Mouse (Mus musculus) heart, embryonic 14.5 days (tissue): ENCODE data around the gene Scn5a. TPM values are rescaled to one million over a fixed set of nuclear protein-coding genes. Genes with fewer than 3 reads are reported as not detected.
A peak's percentile ranks its signal among the peaks of the same experiment; 100 is the strongest.

ENCODE experiments used
- ATAC-seq: fragments of 200-750 bp; cut with Nextera tagmentation; 2 replicates; pipeline ENCODE4 v1.8.0; 2017; ENCODE audit warnings: low read depth, moderate TSS enrichment; ENCODE audit not compliant: insufficient number of reproducible peaks, insufficient read depth, low FRiP score
- H3K27ac ChIP-seq, 2 experiments: fragments of 200-500 bp in 1 of 2; fragments of 300-500 bp in 1 of 2; sonication (generic) in 1 of 2; replicated peaks in 1 of 2; 2 replicates each; pipeline ENCODE4 v1.5.1; 2012 to 2014; ENCODE audit warnings: low read depth in 2 of 2, low read length in 2 of 2, control low read depth in 1 of 2, mild to moderate bottlenecking in 1 of 2, mixed read lengths in 1 of 2; ENCODE audit not compliant: control insufficient read depth in 1 of 2, insufficient read depth in 1 of 2
- H3K27me3 ChIP-seq: fragments of 300-500 bp; sonication (generic); 2 replicates; pipeline ENCODE4 v1.6.1; 2014; ENCODE audit warnings: mild to moderate bottlenecking, low read length, control low read depth; ENCODE audit not compliant: control insufficient read depth, insufficient read depth
- H3K36me3 ChIP-seq: fragments of 300-500 bp; sonication (generic); 2 replicates; pipeline ENCODE4 v1.6.1; 2014; ENCODE audit warnings: mild to moderate bottlenecking, control low read depth, low read length, mixed read lengths; ENCODE audit not compliant: control insufficient read depth, insufficient read depth
- H3K4me1 ChIP-seq, 2 experiments: fragments of 200-500 bp in 1 of 2; fragments of 300-500 bp in 1 of 2; sonication (generic) in 1 of 2; 2 replicates each; pipeline ENCODE4 v1.6.1; 2012 to 2014; ENCODE audit warnings: low read length in 2 of 2, control low read depth in 1 of 2, mixed read lengths in 1 of 2; ENCODE audit not compliant: control insufficient read depth in 2 of 2, insufficient read depth in 2 of 2
- H3K4me2 ChIP-seq: fragments of 300-500 bp; sonication (generic); 2 replicates; pipeline ENCODE4 v1.6.1; 2014; ENCODE audit warnings: mild to moderate bottlenecking, low read length
- H3K4me3 ChIP-seq, 2 experiments: fragments of 200-500 bp in 1 of 2; fragments of 300-500 bp in 1 of 2; sonication (generic) in 1 of 2; 2 replicates each; pipeline ENCODE4 v1.5.1; 2012 to 2014; ENCODE audit warnings: low read length in 2 of 2, mild to moderate bottlenecking in 2 of 2, control low read depth in 1 of 2, low read depth in 1 of 2, moderate library complexity in 1 of 2; ENCODE audit not compliant: control insufficient read depth in 1 of 2, insufficient read depth in 1 of 2
- H3K9ac ChIP-seq: fragments of 300-500 bp; sonication (generic); 2 replicates; pipeline ENCODE4 v1.6.1; 2014; ENCODE audit warnings: mild to moderate bottlenecking, low read length
- H3K9me3 ChIP-seq: fragments of 300-500 bp; sonication (generic); 2 replicates; pipeline ENCODE4 v1.6.1; 2016; ENCODE audit warnings: low read length, control low read depth; ENCODE audit not compliant: control insufficient read depth
- WGBS: fragments of 180-500 bp; shearing (Covaris S2); extraction: QIAGEN DNeasy Blood & Tissue Kit; methylation state at CpG from one replicate; pipeline ENCODE4 v1.1.7; 2014; 5-methylcytosine and 5-hydroxymethylcytosine counted together
- polyA plus RNA-seq: library from polyadenylated mRNA; unstranded; fragments of >200 nt; fragmentation: Nextera tagmentation; extraction: Ambion mirVana; gene quantifications from 2 replicates; pipeline ENCODE4 v1.2.1, GENCODE M21; 2014

Gene Scn5a
- polyA plus RNA-seq, 1 experiment from 2014 or later: 10.0 TPM

GRCm38 (mm10) chr9:119547528-119547927 lies 31.3 kb downstream of the Scn5a start:
- H3K27ac ChIP-seq: no peak overlapping the region
- H3K27me3 ChIP-seq: no peaks in the 10 kb centered on the region
- H3K4me1 ChIP-seq: no peaks in the 10 kb centered on the region
- H3K9ac ChIP-seq: no peak overlapping the region
- H3K36me3 ChIP-seq: peaks cover 59% of the 10 kb centered on the region
- no peak overlapping the region for H3K4me2 ChIP-seq
- ATAC-seq: no peak
- WGBS: 68% methylated on average over 12 of the region's 12 CpGs
- H3K4me3 ChIP-seq: no peak overlapping the region
- H3K9me3 ChIP-seq: no peaks in the 10 kb centered on the region

- Histone ChIP-seq H3K4me2 (no peak overlapping the region), H3K4me3 (no peak overlapping the region), H3K4me1 (no peaks in the 10 kb centered on the region), H3K9me3 (no peaks in the 10 kb centered on the region), H3K9ac (no peak overlapping the region), H3K36me3 (peaks cover 59% of the 10 kb centered on the region), H3K27me3 (no peaks in the 10 kb centered on the region), H3K27ac (no peak overlapping the region)
- WGBS: 84% methylated on average over 8 of the region's 8 CpGs
- no peak for ATAC-seq
Observed at GRCm38 (mm10) chr9:119547128-119547527, 31.7 kb downstream of the Scn5a start.

- peaks cover 52% of the 10 kb centered on the region for H3K36me3 ChIP-seq
- H3K27ac ChIP-seq: no peak overlapping the region
- no peak overlapping the region for H3K4me2 ChIP-seq
- no peak overlapping the region for H3K4me3 ChIP-seq
- WGBS: 87% methylated on average over 9 of the region's 9 CpGs
- H3K4me1 ChIP-seq: 0 out of 4 replicates have a peak, but pooled peaks cover 2 to 4% of the 10 kb centered on the region in 2 experiments
- H3K9me3 ChIP-seq: no peaks in the 10 kb centered on the region
- ATAC-seq: no peak
- no peak overlapping the region for H3K9ac ChIP-seq
- H3K27me3 ChIP-seq: no peaks in the 10 kb centered on the region
Observed at GRCm38 (mm10) chr9:119540726-119541125, 38.1 kb downstream of the Scn5a start.

- 60% methylated on average over 4 of the region's 4 CpGs for WGBS
- H3K27me3 ChIP-seq: peaks cover 3% of the 10 kb centered on the region; the same call in 1 of the 2 replicates
- no peak overlapping the region for H3K4me3 ChIP-seq
- H3K36me3 ChIP-seq: peaks cover 49% of the 10 kb centered on the region
- peaks cover 2 to 8% of the 10 kb centered on the region in 2 experiments; a peak in 1 of 4 replicates for H3K4me1 ChIP-seq
- no peaks in the 10 kb centered on the region for H3K9me3 ChIP-seq
- H3K9ac ChIP-seq: no peak overlapping the region
- H3K4me2 ChIP-seq: no peak overlapping the region
- no peak for ATAC-seq
- no peak overlapping the region for H3K27ac ChIP-seq
Observed at GRCm38 (mm10) chr9:119537823-119538222, 41.0 kb downstream of the Scn5a start.

GRCm38 (mm10) chr9:119531684-119532417 lies 47.0 kb downstream of the Scn5a start:
- no peak overlapping the region for H3K4me2 ChIP-seq
- peaks cover 7% of the 10 kb centered on the region; the same call in 1 of the 2 replicates for H3K27me3 ChIP-seq
- H3K36me3 ChIP-seq: peaks cover 34% of the 10 kb centered on the region

GRCm38 (mm10) chr9:119524511-119524910 lies 54.3 kb downstream of the Scn5a start:
- H3K36me3 ChIP-seq: peaks cover 31% of the 10 kb centered on the region
- no peak for ATAC-seq
- WGBS: 89% methylated on average over 6 of the region's 6 CpGs

More at GRCm38 (mm10) chr9:119531684-119532417, 47.0 kb downstream of the Scn5a start:
- Histone ChIP-seq H3K9ac (no peak overlapping the region), H3K9me3 (no peaks in the 10 kb centered on the region), H3K4me3 (no peak overlapping the region), H3K4me1 (peaks cover 0 to 4% of the 10 kb centered on the region in 2 experiments; a peak in 2 of 4 replicates), H3K27ac (no peak overlapping the region)
- 33% methylated on average over 10 of the region's 10 CpGs for WGBS
- no peak for ATAC-seq

GRCm38 (mm10) chr9:119523301-119523700 lies 55.5 kb downstream of the Scn5a start:
- H3K9me3 ChIP-seq: peaks cover 3% of the 10 kb centered on the region; the same call in 1 of the 2 replicates
- H3K4me1 ChIP-seq: peaks cover 3 to 17% of the 10 kb centered on the region in 2 experiments; a peak in 3 of 4 replicates
- H3K27ac ChIP-seq: peak overlapping the region; percentile 29 to 30; a peak in 3 of 4 replicates
- peaks cover 21% of the 10 kb centered on the region for H3K36me3 ChIP-seq
- no peak overlapping the region for H3K4me3 ChIP-seq
- no peaks in the 10 kb centered on the region for H3K27me3 ChIP-seq
- no peak overlapping the region for H3K4me2 ChIP-seq
- WGBS: 64% methylated on average over 8 of the region's 8 CpGs
- H3K9ac ChIP-seq: no peak overlapping the region
- ATAC-seq: no peak

More at GRCm38 (mm10) chr9:119524511-119524910, 54.3 kb downstream of the Scn5a start:
- no peak overlapping the region for H3K27ac ChIP-seq
- H3K9ac ChIP-seq: no peak overlapping the region
- H3K4me2 ChIP-seq: no peak overlapping the region
- H3K4me3 ChIP-seq: no peak overlapping the region
- H3K9me3 ChIP-seq: peaks cover 3% of the 10 kb centered on the region; the same call in 1 of the 2 replicates
- H3K4me1 ChIP-seq: peaks cover 3 to 9% of the 10 kb centered on the region in 2 experiments; a peak in 2 of 4 replicates
- no peaks in the 10 kb centered on the region for H3K27me3 ChIP-seq
